Mouse (Mus musculus) thymus, adult 2 months (tissue): ENCODE measurements at regions not wholly inside any gene's neighbourhood (a gene's known extent, or its start where the extent isn't known, plus 50 kb on each side); places are given as distances from the start of the nearest gene placed in this dataset.
"Not testable (repeated sequence)": the region's sequence is repeated elsewhere in the genome, so short reads cannot be mapped to it uniquely, and the experiment has no call there.

Source experiments
- CTCF ChIP-seq: fragments of 200-500 bp; IDR thresholded peaks from 2 replicates; pipeline ENCODE4 v1.5.1; 2012; ENCODE audit warnings: mild to moderate bottlenecking, control low read depth, low read length, moderate library complexity, borderline replicate concordance; ENCODE audit not compliant: control insufficient read depth, poor library complexity, insufficient read depth; ENCODE audit errors: extremely low read depth
- POLR2A ChIP-seq: fragments of 200-500 bp; IDR thresholded peaks from 2 replicates; pipeline ENCODE4 v1.6.1; 2012; ENCODE audit warnings: mild to moderate bottlenecking, low read length, control low read depth, moderate library complexity; ENCODE audit not compliant: control insufficient read depth, poor library complexity, insufficient read depth; ENCODE audit errors: extremely low read depth

- TF ChIP-seq POLR2A, CTCF: not testable (repeated sequence)
Measured at GRCm38 (mm10) chr2:51793291-51793690, 141.7 kb downstream of the Rbm43 start.
